Mouse (Mus musculus): ENCODE results near the gene Prss28. TPM values are rescaled to one million over a fixed set of nuclear protein-coding genes. Genes with fewer than 3 reads are reported as not detected.
A peak's percentile ranks its signal among the peaks of the same experiment; 100 is the strongest.

The Prss28 gene
- not detected for total RNA-seq (2021)
- long read RNA-seq, experiment 1, result 0 reads
- long read RNA-seq, experiment 2, result 0 reads

DNA sequence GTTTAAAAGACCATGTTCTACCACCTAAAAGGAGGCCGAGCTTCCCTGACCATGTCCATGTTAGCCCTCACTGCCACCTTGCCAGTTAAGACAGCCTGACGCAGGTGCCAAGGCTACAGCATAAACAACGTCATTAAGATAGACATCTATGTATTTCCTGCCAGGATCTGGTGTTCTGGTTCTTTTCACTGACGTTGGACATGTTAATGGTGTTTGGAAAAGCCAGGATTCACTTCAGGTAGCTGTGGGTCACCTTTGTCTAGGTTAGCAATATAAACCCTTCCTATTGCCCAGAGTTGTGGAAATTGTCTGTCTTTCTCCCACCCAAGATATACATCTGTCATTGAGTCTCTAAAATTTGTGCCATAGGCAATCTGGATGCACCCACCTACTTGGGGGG lies at the start of gene Prss28:
Gene Prss28 (plus strand): TSS at position 301 of the 400 bp plus-strand sequence.
- intact Hi-C loops (cut with DNase I), result no loop called here
- DNase-seq, result no peak
- H3K27ac ChIP-seq, result no peak within 1 kb of the TSS
- no peak within 1 kb of the TSS for H3K4me3 ChIP-seq
- no peak for TF ChIP-seq CTCF (IDR thresholded peaks at IDR 0.05)

DNA sequence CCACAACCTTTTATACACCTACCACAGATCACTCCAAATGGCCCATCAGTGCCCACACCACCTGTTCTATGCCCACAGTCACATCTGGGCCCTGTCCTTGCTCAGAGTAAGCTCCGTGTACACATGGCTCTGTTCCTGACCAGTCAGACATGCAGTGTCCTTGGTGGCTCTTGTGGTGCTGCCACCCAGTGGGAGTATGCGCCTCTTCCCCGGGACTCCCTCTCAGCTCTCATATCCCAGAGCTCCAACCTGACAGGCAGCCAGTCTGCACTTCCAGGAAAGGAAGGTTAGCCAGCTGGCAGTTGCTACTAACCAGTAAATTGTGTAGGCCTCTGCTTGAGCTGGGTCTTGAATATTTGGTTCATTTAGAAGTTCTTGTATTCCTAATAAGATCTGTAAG lies 44.0 kb upstream of the Prss28 start:
- intact Hi-C loops (cut with DNase I), result no loop called here
- peak overlapping the region; percentile 48; the same call in 1 of the 2 replicates for H3K27ac ChIP-seq
- H3K4me3 ChIP-seq, result no peak overlapping the region
- peak; percentile 69 for TF ChIP-seq CTCF (IDR thresholded peaks at IDR 0.05)
- peak; percentile 81 for DNase-seq

DNA sequence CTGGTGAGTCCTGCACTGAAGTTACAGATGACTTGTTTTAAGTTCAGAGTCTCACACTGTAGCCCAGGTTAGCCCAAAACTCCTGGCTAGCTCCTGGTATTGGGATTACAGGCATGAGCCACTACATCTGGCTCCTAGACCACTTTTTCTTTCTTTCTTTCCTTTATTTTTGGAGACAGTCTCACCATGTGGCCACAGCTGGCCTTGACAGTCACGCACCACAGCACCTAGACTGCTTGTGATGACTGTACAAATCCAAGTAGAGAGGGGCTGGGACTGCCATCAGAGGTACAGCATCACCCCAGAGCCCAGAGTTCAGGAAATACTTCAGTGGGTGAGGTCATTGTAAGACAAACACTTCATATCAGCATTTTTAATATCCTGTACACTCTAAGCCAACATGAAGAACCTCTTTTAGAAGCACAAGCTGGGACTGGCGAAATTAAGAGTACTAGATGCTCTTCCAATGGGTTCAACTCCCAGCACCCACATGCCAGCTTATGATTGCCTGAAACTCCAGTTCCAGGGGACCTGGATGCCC lies 37.6 kb upstream of the Prss28 start:
- no peak for TF ChIP-seq CTCF (IDR thresholded peaks at IDR 0.05)
- peak overlapping the region; percentile 89 for H3K4me3 ChIP-seq
- DNase-seq, result peak; percentile 1
- intact Hi-C loops (cut with DNase I), result loop anchor here (5.0 kb wide), 3 partner anchors 84 to 334 kb away; partner anchors contain the start of genes Mapk8ip3, Telo2 and Unkl
- H3K27ac ChIP-seq, result peak overlapping the region; percentile 99; the same call in 1 of the 2 replicates

DNA sequence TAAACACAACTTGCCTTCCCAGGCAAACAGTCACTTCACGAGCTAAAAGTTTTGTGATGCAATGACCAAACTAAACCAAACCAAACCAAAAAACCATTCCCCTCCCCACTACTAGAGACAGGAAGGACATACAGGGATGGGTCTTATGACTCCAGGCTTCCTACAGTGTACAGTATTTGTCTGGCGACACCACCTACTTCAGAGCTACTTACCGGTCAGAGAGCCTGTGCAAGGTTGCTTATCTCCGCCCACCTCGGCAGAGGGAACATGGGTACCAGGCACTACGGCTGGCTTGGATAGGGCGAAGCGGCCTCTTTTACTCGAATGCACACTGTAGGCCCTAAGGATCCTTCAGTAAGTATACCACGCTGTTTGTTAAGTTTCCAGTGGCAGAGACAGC lies 36.1 kb upstream of the Prss28 start:
- TF ChIP-seq CTCF (IDR thresholded peaks at IDR 0.05), result no peak
- intact Hi-C loops (cut with DNase I), result loop anchor here (5.0 kb wide), 3 partner anchors 85 to 335 kb away; partner anchors contain the start of genes Mapk8ip3, Telo2 and Unkl
- Histone ChIP-seq H3K4me3 (peak overlapping the region; percentile 89), H3K27ac (peak overlapping the region; percentile 99)
- no peak for DNase-seq

DNA sequence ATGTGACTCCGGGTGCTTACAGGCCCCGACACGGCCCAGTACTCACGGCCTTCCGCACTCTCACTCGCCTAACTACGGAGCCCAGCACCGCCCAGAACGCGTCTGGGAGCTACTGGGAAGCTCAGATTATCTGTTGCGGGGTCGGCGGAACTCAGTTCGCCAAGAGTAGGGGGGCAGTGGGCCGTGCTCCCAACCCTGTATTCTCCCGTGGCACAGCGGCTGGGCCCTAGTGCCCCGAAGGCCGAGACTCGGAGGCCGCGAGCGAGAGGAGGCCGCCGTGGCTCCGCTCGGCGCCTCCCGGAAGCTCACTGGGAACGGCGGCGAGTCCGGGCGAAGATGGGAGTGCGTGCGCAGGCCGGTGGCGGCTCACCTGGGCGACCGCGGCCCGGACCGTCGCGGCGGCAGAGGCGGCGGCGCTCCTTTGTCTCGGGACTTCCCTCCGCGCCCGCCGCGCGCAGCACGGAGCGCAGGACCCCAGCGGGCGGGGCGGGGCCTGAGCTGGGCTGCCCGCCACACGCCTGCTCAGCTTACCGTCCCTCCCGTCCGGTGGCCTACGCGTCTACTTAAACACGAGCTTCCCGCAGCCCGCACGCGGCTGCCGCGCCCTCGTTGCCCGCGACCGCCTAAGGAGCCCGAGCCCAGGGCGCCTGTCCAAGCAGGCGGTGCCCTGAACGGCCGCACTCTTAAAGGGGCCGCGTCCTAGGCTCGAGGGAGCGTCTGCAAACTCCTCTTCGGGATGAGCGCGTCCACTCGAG lies 35.3 kb upstream of the Prss28 start:
- DNase-seq, result peak; percentile 93
- intact Hi-C loops (cut with DNase I), result loop anchor here (5.0 kb wide), 3 partner anchors 86 to 336 kb away; partner anchors contain the start of genes Mapk8ip3, Telo2 and Unkl
- H3K4me3 ChIP-seq, result peak overlapping the region; percentile 89
- no peak for TF ChIP-seq CTCF (IDR thresholded peaks at IDR 0.05)
- peak overlapping the region; percentile 99 for H3K27ac ChIP-seq

DNA sequence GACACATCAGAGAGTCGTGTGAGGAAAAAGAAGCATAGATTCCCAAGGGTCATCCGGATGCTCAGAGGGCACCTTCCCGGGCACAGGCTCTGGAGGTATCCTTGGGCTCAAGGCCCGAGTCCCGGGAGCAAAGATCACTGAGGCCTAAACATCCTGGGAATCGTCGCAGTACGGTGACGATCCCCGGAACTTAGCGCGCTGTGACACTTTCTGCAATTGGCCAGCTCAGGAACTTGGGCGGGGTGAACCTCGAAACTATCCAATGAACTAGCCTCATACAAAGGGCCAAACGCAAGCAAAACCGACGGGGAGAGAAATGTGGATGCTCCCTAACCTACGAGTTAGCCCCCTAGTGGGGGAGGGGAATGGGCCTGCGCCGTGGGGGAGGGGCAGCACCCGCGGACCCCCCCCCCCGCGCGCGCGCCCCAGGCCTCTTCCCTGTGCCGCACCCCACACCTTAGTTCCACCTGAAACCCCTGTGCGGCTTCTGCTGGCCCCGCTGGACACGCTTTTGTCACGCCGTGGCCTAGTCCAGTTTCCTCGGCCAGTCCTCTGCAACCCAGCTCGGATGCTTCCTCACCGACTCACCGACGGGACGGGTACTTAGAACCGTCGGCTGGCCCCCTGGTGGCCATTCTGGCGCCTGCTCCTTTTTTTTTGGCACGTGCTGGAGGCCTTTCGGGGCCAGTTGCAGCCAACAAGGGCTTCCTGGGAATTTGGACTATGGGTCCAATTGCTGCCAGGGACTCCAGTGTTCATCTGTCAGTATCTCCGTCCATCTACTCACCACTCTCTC lies 34.5 kb upstream of the Prss28 start:
- intact Hi-C loops (cut with DNase I), result loop anchor here (5.0 kb wide), 3 partner anchors 87 to 337 kb away; partner anchors contain the start of genes Mapk8ip3, Telo2 and Unkl

DNA sequence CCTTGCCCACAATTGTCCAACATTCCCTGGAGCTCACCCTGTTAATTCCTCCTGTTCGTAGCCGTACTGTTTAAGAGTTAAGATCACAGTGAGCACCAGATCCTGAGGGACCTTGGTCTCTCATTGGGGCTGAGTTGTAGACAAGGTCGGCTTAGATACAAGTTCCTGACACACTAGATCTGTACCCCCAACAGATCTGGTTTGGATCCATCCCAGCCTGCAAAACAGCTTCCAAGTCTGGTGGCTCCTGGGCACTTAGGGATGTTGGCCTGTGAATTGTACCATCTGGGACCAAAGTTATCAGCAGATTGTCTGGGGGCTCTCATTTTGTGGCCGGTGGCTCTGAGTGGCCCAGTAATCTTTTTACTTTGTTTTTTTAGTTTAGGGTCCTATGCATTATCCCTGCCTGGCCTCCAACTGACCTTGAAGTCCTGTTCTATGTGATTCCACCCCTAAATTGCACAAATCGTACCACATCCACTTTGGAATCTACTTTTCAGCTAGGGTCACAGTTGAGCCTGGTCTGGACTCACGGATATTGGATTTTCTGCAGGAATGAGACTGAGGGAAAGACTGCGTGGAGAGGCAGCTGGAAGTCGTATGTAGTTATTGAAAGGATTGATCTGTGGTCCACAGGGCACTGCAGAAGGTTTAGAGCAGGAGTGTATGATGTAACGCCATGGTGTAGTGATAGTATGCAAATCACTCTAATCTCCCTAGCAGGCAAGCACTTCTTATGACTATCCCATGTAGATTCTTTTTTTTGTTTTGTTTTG lies 33.7 kb upstream of the Prss28 start, which contains the start of gene Ube2i:
Gene Ube2i (minus strand): TSS at position 52 of the 776 bp plus-strand sequence.
- no peak for TF ChIP-seq CTCF (IDR thresholded peaks at IDR 0.05)
- intact Hi-C loops (cut with DNase I), result loop anchor here (5.0 kb wide), 3 partner anchors 87 to 337 kb away; partner anchors contain the start of genes Mapk8ip3, Telo2 and Unkl
- no peak for DNase-seq
- peak within 1 kb of the TSS; percentile 99 for H3K27ac ChIP-seq
- H3K4me3 ChIP-seq, result peak within 1 kb of the TSS; percentile 89

More for the DNA sequence above, 34.5 kb upstream of the Prss28 start:
- DNase-seq, result peak; percentile 93
- Histone ChIP-seq H3K27ac (peak overlapping the region; percentile 99), H3K4me3 (peak overlapping the region; percentile 89)
- TF ChIP-seq CTCF (IDR thresholded peaks at IDR 0.05), result peak; percentile 80

DNA sequence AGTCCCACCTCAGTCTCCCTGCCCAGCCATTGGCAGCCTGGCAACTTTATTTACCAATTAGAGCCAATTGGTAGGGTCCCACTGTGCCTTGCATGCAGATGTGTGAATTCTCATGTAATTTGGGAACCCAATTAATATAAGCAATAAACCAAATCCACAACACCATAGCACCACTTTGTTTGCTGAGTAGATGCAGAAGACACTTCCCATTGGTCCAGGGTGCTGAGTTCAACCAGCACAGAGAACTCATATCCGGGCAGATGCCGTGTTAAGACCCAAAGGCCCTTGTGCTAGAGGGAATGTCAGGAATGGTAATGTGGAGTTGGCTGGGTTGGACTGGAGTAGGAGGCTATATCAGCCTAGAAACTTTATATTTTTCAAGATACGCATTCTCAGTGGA lies 32.6 kb upstream of the Prss28 start:
- DNase-seq, result no peak
- no peak overlapping the region for H3K27ac ChIP-seq
- intact Hi-C loops (cut with DNase I), result no loop called here
- TF ChIP-seq CTCF (IDR thresholded peaks at IDR 0.05), result no peak
- H3K4me3 ChIP-seq, result no peak overlapping the region

DNA sequence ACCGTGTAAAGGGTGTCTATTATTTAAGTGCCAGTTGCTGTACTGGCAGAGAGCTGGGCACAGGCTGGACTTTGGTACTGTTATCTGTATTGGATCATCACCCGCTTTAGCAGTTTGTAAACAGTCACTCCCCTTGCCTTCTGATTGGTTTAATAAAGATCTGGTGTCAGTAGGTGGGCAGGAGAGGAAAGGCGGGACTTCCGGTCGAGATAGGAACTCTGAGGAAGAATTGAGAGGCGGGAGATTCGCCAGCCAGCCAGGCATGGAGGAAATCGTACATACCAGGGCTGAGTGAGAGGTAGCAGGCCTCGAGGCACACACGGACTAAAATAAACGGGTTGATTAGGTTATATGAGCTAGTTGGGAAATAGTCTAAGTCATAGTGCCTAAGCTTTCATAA lies 26.3 kb upstream of the Prss28 start:
- Histone ChIP-seq H3K27ac (peak overlapping the region; percentile 49; the same call in 1 of the 2 replicates), H3K4me3 (peak overlapping the region; percentile 38)
- intact Hi-C loops (cut with DNase I), result no loop called here
- peak; percentile 51 for DNase-seq
- no peak for TF ChIP-seq CTCF (IDR thresholded peaks at IDR 0.05)

DNA sequence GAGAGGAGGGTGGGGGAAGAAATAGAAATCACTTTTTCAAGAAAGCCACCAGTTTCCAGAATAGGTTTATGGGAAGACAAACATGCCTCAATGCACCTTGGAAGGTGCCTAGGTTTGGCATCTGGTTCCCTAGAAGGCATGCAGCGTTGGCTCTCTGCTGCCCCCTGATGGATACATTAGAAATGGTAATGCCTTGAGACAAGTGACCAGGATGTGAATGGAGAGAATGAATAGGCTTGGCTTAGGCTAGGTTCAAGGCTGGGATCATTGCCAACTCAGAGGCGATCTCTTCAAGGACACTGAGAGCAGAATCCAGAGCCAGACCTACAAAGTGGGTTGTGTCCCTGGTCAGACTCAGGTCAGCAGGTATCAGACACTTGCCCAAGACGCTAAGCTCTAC lies 23.4 kb upstream of the Prss28 start:
- TF ChIP-seq CTCF (IDR thresholded peaks at IDR 0.05), result peak; percentile 97
- no peak overlapping the region for H3K4me3 ChIP-seq
- H3K27ac ChIP-seq, result no peak overlapping the region
- DNase-seq, result peak; percentile 62
- intact Hi-C loops (cut with DNase I), result no loop called here

DNA sequence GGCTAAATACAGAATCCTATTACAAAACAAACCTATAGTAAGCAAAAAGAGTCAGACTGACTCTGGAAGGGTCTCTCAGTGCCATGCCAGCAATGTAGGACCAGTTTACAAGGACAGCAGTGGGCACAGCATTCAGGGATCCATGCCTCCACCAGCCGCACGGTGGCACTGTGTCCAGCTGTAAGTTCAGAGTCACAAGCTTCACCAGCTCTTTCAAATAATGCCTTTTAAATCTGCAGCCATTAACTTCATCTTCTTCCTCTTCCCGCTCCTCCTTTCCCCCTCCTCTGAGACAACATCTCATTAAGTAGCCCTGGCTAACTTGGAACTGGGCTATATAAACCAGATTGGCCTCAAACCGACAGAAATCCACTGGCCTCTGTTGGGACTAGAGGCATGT lies 19.6 kb upstream of the Prss28 start:
- Histone ChIP-seq H3K4me3 (no peak overlapping the region), H3K27ac (no peak overlapping the region)
- intact Hi-C loops (cut with DNase I), result no loop called here
- TF ChIP-seq CTCF (IDR thresholded peaks at IDR 0.05), result peak; percentile 73
- no peak for DNase-seq

DNA sequence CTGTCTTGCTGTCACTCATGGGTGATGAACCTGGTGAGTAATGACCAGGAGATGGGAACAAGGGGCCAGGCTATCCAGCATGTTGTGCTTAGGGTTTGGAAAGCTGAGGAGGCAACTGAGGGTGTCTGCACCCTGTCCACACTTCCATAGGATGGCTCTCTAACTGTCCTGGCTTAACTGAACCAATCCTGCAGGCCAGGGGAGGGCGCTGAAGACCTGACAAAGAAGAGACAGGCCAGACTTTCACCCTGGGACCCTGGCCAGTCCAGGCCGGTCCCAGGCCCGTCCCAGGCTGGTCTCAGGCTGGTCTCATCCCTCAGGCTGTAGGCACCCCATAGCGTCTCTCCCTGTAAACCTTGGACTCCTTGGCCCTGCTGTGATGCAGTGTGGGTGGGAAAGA lies 18.0 kb upstream of the Prss28 start:
- no peak for DNase-seq
- intact Hi-C loops (cut with DNase I), result no loop called here
- Histone ChIP-seq H3K27ac (no peak overlapping the region), H3K4me3 (no peak overlapping the region)
- TF ChIP-seq CTCF (IDR thresholded peaks at IDR 0.05), result no peak

Data from gastrocnemius, adult 2 months (tissue).